Mouse (Mus musculus) liver, embryonic 11.5 days (tissue): ENCODE data around the gene P2ry6. TPM values are rescaled to one million over a fixed set of nuclear protein-coding genes. Genes with fewer than 3 reads are reported as not detected.

Experiments used
- ATAC-seq: fragments of 200-750 bp; cut with Nextera tagmentation; replicated peaks from 2 replicates; pipeline ENCODE4 v1.8.0; 2017; ENCODE audit warnings: moderate number of reproducible peaks, mild to moderate bottlenecking, moderate TSS enrichment, moderate library complexity; ENCODE audit not compliant: low FRiP score
- DNase-seq: peaks from one replicate; pipeline ENCODE4 v3.0.0-alpha.2; 2017; ENCODE audit warnings: low spot score
- H3K27ac ChIP-seq: fragments of 300-500 bp; sonication (generic); 2 replicates; pipeline ENCODE4 v1.5.1; 2014; ENCODE audit warnings: mild to moderate bottlenecking, low read depth, low read length, control low read depth
- H3K27me3 ChIP-seq: fragments of 300-500 bp; sonication (generic); replicated peaks from 2 replicates; pipeline ENCODE4 v1.6.1; 2014; ENCODE audit warnings: low read length, mixed read lengths; ENCODE audit not compliant: control insufficient read depth, insufficient read depth
- H3K36me3 ChIP-seq: fragments of 300-500 bp; sonication (generic); 2 replicates; pipeline ENCODE4 v1.6.1; 2014; ENCODE audit warnings: mild to moderate bottlenecking, low read length, moderate library complexity, mixed read lengths; ENCODE audit not compliant: control insufficient read depth, insufficient read depth
- H3K4me1 ChIP-seq: fragments of 300-500 bp; sonication (generic); replicated peaks from 2 replicates; pipeline ENCODE4 v1.6.1; 2014; ENCODE audit warnings: low read length, mixed read lengths; ENCODE audit not compliant: control insufficient read depth, insufficient read depth
- H3K4me2 ChIP-seq: fragments of 300-500 bp; sonication (generic); 2 replicates; pipeline ENCODE4 v1.6.1; 2014; ENCODE audit warnings: mild to moderate bottlenecking, control low read depth, moderate library complexity
- H3K4me3 ChIP-seq: fragments of 300-500 bp; sonication (generic); 2 replicates; pipeline ENCODE4 v1.5.1; 2014; ENCODE audit warnings: low read depth, low read length, control low read depth
- H3K9ac ChIP-seq: fragments of 300-500 bp; sonication (generic); 2 replicates; pipeline ENCODE4 v1.6.1; 2014; ENCODE audit warnings: low read depth, low read length, control low read depth
- H3K9me3 ChIP-seq: fragments of 300-500 bp; sonication (generic); 2 replicates; pipeline ENCODE4 v1.6.1; 2016; ENCODE audit warnings: low read length, inconsistent platforms, mixed read lengths; ENCODE audit not compliant: control insufficient read depth
- WGBS: fragments of 180-500 bp; shearing (Covaris S2); extraction: QIAGEN DNeasy Blood & Tissue Kit; methylation state at CpG from one replicate; pipeline ENCODE4 v1.1.7; 2014; 5-methylcytosine and 5-hydroxymethylcytosine counted together
- polyA plus RNA-seq: library from polyadenylated mRNA; unstranded; fragments of >200 nt; fragmentation: Nextera tagmentation; extraction: Ambion mirVana; gene quantifications from 2 replicates; pipeline ENCODE4 v1.2.1, GENCODE M21; 2014

P2ry6 gene
- polyA plus RNA-seq, result 4.1 and 4.3 TPM in 2 replicates

GRCm38 (mm10) chr7:100974135-100974903 lies at the start of gene P2ry6:
P2ry6 (minus strand) TSS chr7:100974649.
- peak within 1 kb of the TSS; percentile 31; the same call in 1 of the 2 replicates for H3K9ac ChIP-seq
- no peak within 1 kb of the TSS for H3K27ac ChIP-seq
- H3K4me1 ChIP-seq, result peaks cover 21% of the 10 kb centered on the region
- no peaks in the 10 kb centered on the region for H3K36me3 ChIP-seq
- peaks cover 28% of the 10 kb centered on the region for H3K27me3 ChIP-seq
- H3K4me2 ChIP-seq, result peak within 1 kb of the TSS; percentile 74
- ATAC-seq, result no peak; the same call in 1 of the 2 replicates
- 5% methylated on average over 36 of the region's 36 CpGs for WGBS
- no peak for DNase-seq
- peak within 1 kb of the TSS; percentile 46 for H3K4me3 ChIP-seq
- H3K9me3 ChIP-seq, result no peaks in the 10 kb centered on the region

GRCm38 (mm10) chr7:101017492-101017891 lies 43.0 kb upstream of the P2ry6 start:
- Histone ChIP-seq H3K36me3 (no peaks in the 10 kb centered on the region), H3K27ac (no peak overlapping the region), H3K4me3 (no peak overlapping the region), H3K4me1 (peaks cover 1% of the 10 kb centered on the region), H3K27me3 (peaks cover 15% of the 10 kb centered on the region), H3K9me3 (no peaks in the 10 kb centered on the region), H3K4me2 (no peak overlapping the region), H3K9ac (no peak overlapping the region)
- WGBS, result 63% methylated on average over 6 of the region's 6 CpGs
- no peak for DNase-seq
- ATAC-seq, result no peak

DNA sequence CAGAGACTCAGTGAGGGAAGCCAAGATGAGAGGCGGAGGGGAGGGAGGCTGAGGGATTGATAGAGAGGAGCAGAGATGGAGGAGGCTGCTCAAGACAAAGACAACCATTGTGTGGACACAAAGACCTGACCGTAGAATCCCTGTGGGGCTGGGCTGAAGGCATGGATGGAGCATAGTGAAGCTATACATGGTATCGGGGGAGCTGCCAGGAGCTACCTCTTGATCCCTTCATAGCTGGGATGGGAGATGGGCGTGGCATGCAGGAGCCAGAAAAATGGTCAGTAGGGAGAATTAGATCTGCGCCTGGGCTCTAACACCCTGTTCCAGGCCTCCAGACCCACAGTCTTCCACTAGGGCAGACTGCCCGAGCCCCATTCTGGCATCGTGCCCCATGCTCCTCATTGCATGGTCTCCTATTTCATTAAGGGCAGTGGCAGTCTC lies 42.6 kb upstream of the P2ry6 start:
- 71% methylated on average over 7 of the region's 7 CpGs for WGBS
- Histone ChIP-seq H3K4me2 (no peak overlapping the region), H3K27me3 (peaks cover 20% of the 10 kb centered on the region), H3K9me3 (no peaks in the 10 kb centered on the region), H3K27ac (no peak overlapping the region), H3K4me3 (no peak overlapping the region), H3K4me1 (peaks cover 6% of the 10 kb centered on the region), H3K9ac (no peak overlapping the region), H3K36me3 (no peaks in the 10 kb centered on the region)
- no peak for DNase-seq
- ATAC-seq, result no peak

DNA sequence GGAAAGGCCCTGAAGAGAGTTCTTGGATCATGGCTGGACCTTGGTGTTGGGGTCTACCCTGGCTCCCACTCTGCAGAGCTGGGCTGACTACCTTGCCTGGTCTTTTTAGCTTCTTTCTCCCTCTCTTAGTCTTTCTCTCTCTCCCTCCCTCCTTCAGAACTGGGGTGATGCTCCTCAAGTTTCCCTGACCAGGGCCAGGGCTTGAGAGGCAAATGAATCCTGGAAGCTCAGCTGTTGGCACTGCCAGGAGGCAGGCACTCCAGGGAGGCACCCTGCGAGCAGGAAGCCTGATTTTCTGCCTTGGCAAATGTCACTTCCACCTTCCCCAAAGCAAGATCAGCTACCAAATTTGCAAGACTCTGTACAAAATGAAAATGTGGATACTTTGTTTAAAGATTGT lies 40.5 kb upstream of the P2ry6 start:
- Histone ChIP-seq H3K9me3 (no peaks in the 10 kb centered on the region), H3K27ac (no peak overlapping the region), H3K9ac (no peak overlapping the region), H3K36me3 (no peaks in the 10 kb centered on the region), H3K4me3 (no peak overlapping the region), H3K4me2 (no peak overlapping the region), H3K4me1 (peaks cover 10% of the 10 kb centered on the region), H3K27me3 (peaks cover 34% of the 10 kb centered on the region)
- WGBS, result 70% methylated on average over 1 of the region's 1 CpGs
- ATAC-seq, result no peak
- DNase-seq, result no peak

DNA sequence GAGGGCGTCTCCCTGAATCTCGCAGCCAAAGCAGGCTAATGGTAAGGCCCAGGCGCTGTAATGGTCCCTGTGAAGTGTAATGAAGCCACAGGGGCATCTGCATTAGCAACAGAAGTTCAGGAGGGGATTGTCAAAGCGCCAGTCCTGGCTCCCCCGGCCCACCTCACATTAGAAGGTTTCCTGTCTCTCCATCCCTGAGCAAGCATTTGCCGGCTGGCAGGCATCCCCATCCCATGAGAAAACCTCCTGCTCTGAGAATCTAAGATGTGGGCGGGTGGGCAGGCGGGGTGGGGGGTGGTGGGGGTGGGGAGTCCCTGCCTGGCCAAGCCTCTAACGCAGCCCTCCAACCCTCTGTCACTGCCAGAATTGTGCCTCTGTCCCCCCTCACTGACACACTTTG lies 39.6 kb upstream of the P2ry6 start:
- Histone ChIP-seq H3K9me3 (no peaks in the 10 kb centered on the region), H3K4me3 (no peak overlapping the region), H3K36me3 (no peaks in the 10 kb centered on the region), H3K27me3 (peaks cover 34% of the 10 kb centered on the region), H3K4me1 (peaks cover 10% of the 10 kb centered on the region), H3K27ac (no peak overlapping the region), H3K9ac (no peak overlapping the region), H3K4me2 (no peak overlapping the region)
- DNase-seq, result no peak
- WGBS, result 48% methylated on average over 9 of the region's 9 CpGs
- no peak for ATAC-seq

GRCm38 (mm10) chr7:101012541-101012940 lies 38.1 kb upstream of the P2ry6 start, which contains the start of gene P2ry2:
P2ry2 (minus strand) TSS chr7:101012866.
- Histone ChIP-seq H3K9me3 (no peaks in the 10 kb centered on the region), H3K4me3 (peak within 1 kb of the TSS; percentile 53), H3K9ac (peak within 1 kb of the TSS; percentile 37), H3K4me2 (peak within 1 kb of the TSS; percentile 81), H3K27me3 (peaks cover 34% of the 10 kb centered on the region), H3K36me3 (no peaks in the 10 kb centered on the region), H3K4me1 (peaks cover 10% of the 10 kb centered on the region), H3K27ac (no peak within 1 kb of the TSS)
- WGBS, result 62% methylated on average over 4 of the region's 4 CpGs
- ATAC-seq (no peak), DNase-seq (no peak)

DNA sequence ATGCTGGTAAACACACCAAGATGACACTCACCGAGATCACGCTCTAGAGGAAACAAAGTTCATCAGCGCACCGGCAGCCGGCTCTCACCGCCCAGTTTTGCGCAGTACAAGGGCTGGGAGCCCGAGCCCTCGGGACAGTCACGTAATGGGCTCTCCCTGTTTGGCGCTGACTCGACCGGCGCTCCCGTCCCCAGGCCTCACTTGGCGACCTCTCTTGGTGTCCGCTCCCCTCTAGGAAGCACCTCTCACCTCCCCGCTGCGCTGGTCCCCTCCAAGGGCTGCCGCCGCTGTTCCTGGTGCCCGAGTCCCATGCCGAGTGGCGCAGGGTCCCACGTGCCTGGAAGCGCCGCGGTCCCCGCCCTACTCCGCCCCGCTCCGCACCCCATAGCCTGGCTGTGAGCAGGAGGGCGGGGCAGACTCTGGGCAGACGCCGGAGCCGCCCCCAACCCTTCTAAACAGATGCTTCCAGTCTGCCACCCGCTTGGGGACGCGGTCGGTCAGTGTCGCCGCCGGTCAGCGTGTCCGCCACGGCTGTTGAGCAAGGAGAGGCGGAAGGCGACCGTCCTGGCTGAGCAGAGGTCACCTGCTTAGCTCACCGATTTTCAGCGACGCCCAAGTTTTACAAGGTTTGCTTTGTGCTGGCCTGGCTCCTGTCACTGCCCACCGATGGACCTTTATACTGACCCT lies 37.4 kb upstream of the P2ry6 start:
- peak; percentile 81 for DNase-seq
- WGBS, result under 1% methylated on average over 53 of the region's 53 CpGs
- Histone ChIP-seq H3K36me3 (no peaks in the 10 kb centered on the region), H3K4me1 (peaks cover 10% of the 10 kb centered on the region), H3K27me3 (peaks cover 34% of the 10 kb centered on the region), H3K4me3 (peak overlapping the region; percentile 53), H3K4me2 (peak overlapping the region; percentile 81), H3K9me3 (no peaks in the 10 kb centered on the region), H3K27ac (no peak overlapping the region), H3K9ac (peak overlapping the region; percentile 37)
- ATAC-seq, result peak; percentile 93

- 64% methylated on average over 3 of the region's 3 CpGs for WGBS
- H3K27ac ChIP-seq, result no peak overlapping the region
- no peak overlapping the region; the same call in 1 of the 2 replicates for H3K4me2 ChIP-seq
- ATAC-seq (no peak), DNase-seq (no peak)
- H3K4me3 ChIP-seq, result no peak overlapping the region
- H3K36me3 ChIP-seq, result no peaks in the 10 kb centered on the region
- peaks cover 10% of the 10 kb centered on the region for H3K4me1 ChIP-seq
- H3K9me3 ChIP-seq, result no peaks in the 10 kb centered on the region
- peaks cover 34% of the 10 kb centered on the region for H3K27me3 ChIP-seq
- no peak overlapping the region for H3K9ac ChIP-seq
Observed at GRCm38 (mm10) chr7:101010741-101011140, 36.3 kb upstream of the P2ry6 start.
